Mouse (Mus musculus) bone marrow, adult 2 months (tissue): ENCODE measurements at regions not wholly inside any gene's neighbourhood (a gene's known extent, or its start where the extent isn't known, plus 50 kb on each side); places are given as distances from the start of the nearest gene placed in this dataset.

ENCODE experiments used
- H3K27ac ChIP-seq: fragments of 200-500 bp; 2 replicates; pipeline ENCODE4 v1.5.1; 2012; ENCODE audit warnings: low read depth, mild to moderate bottlenecking, control low read depth, inconsistent platforms, low read length; ENCODE audit not compliant: control insufficient read depth, poor library complexity, insufficient read depth
- H3K4me1 ChIP-seq: fragments of 200-500 bp; 2 replicates; pipeline ENCODE4 v1.6.1; 2011; ENCODE audit warnings: low read length; ENCODE audit not compliant: control insufficient read depth, insufficient read depth
- H3K4me3 ChIP-seq: fragments of 200-500 bp; replicated peaks from 2 replicates; pipeline ENCODE3; 2011; ENCODE audit warnings: mild to moderate bottlenecking, low read depth, low read length, control low read depth; ENCODE audit not compliant: control insufficient read depth
- CTCF ChIP-seq: fragments of 200-500 bp; IDR thresholded peaks from 2 replicates; pipeline ENCODE4 v1.5.1; 2011; ENCODE audit warnings: low read length, control low read depth; ENCODE audit not compliant: control insufficient read depth, insufficient read depth
- POLR2A ChIP-seq: fragments of 200-500 bp; IDR thresholded peaks from 2 replicates; pipeline ENCODE4 v1.6.1; 2011; ENCODE audit warnings: low read depth, mild to moderate bottlenecking, control low read depth, low read length, borderline replicate concordance; ENCODE audit not compliant: control insufficient read depth
- WGBS: fragments of 180-500 bp; shearing (Covaris S2); methylation state at CpG from one replicate; pipeline ENCODE4 v1.1.7; 2018; 5-methylcytosine and 5-hydroxymethylcytosine counted together

DNA sequence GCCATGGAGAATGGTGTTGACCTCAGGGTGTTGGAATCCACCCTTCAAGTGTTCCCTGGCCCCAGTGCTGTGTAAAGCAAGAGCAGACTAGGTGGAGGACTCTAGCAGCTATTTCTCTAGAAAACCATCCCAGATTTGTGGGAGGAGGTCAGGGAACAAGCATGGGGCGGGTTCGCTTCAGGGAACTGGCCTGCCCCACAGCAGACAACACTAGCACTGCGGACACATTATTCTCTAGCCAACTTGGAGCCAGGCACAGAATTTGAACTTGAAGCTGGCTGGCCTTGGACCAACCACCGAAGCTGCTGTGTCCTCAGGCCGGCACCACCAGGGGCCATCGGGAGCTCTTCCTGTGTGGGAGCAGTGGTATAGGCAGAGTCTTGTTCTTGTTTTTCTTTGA lies 227.5 kb upstream of the Adra1b start:
- WGBS = 84% methylated on average over 6 of the region's 6 CpGs
- TF ChIP-seq CTCF = no peak
- TF ChIP-seq POLR2A = no peak
- no peak overlapping the region for H3K27ac ChIP-seq
- H3K4me1 ChIP-seq = no peaks in the 10 kb centered on the region
- H3K4me3 ChIP-seq = no peak overlapping the region

DNA sequence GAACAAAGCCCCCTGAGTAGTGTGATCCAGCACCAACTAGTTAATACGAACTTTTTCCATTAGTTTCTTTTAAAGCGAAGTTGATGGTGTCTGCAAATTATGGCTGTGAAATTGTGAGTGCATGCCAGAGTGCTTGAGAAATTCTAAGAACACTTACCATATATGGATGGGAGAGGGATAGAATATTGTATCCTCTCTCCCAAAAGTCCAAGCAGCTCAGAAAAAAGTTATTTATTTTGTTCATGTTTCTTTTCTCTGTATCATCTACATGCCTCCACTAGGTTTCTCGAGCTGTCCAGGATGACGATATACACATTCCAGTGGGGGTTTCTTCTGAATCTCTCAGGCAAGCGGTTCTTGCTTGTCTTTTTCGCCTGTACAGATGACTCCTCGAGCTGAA lies 232.2 kb upstream of the Adra1b start:
- no peaks in the 10 kb centered on the region for H3K4me1 ChIP-seq
- TF ChIP-seq CTCF (no peak), POLR2A (no peak)
- H3K27ac ChIP-seq = no peak overlapping the region
- no peak overlapping the region for H3K4me3 ChIP-seq
- 77% methylated on average over 7 of the region's 7 CpGs for WGBS

DNA sequence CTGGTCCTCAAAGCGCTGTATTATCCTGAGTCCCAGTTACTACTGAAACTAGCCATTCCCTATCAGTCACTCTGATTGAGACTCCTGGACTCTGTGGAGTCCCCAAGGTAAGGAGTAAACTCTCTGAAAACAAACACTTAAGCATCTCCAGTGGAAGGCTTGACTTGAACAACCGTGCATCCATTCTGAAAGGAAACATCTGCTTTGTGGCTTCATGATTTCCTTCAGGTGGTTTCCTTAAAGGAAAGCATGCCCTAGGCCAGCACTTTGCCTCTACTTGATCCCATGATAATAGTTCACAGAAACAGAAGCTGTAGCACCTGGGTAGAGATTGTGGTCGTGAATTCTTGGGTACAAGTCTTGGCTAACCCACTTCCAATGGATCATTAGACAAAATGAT lies 235.0 kb upstream of the Adra1b start:
- WGBS = 12% methylated on average over 3 of the region's 3 CpGs
- Histone ChIP-seq H3K4me1 (no peaks in the 10 kb centered on the region; the same call in 1 of the 2 replicates), H3K4me3 (no peak overlapping the region), H3K27ac (no peak overlapping the region)
- TF ChIP-seq POLR2A (no peak), CTCF (no peak)

DNA sequence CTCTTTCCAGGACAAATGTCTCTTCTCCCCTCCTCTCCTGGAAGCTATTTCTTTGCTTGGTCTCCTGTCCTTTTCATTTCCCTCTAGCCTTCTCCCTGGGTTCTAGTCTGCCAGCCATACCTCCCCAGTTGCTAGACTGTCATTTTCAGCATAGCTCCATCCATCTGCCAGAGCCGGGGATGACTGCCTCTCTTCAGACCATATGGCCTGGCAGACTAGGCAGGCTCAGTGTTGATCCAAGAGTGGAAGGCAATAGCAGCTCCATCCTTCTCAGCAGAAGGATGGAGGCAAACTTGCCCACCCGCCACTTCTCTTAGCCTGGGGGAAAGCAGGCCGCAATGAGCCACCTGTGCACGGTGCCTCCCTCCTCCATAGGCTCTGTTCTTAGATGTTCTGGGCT lies 242.0 kb upstream of the Adra1b start:
- Histone ChIP-seq H3K4me1 (no peaks in the 10 kb centered on the region; the same call in 1 of the 2 replicates), H3K4me3 (no peak overlapping the region), H3K27ac (no peak overlapping the region)
- 80% methylated on average over 4 of the region's 4 CpGs for WGBS
- no peak for TF ChIP-seq CTCF
- no peak for TF ChIP-seq POLR2A

DNA sequence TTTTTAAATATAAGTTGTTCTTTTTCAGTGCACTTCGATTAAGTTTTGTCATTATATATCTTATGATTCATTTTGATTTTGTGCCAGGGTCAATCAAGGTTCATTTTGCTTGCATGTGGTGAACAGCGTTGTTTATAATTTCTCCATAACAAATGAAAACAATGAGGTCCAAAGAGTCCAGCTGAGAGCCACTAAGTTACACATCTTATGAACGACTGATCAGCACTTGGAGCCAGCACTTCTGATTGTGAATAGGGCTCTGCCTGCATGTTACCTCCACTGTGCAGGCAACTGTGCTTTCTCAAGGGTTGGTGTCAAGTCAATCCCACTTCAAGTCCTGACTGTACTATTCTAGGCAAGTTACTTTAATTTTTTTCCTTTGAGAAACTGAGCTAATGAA lies 243.5 kb upstream of the Adra1b start:
- H3K27ac ChIP-seq = no peak overlapping the region

DNA sequence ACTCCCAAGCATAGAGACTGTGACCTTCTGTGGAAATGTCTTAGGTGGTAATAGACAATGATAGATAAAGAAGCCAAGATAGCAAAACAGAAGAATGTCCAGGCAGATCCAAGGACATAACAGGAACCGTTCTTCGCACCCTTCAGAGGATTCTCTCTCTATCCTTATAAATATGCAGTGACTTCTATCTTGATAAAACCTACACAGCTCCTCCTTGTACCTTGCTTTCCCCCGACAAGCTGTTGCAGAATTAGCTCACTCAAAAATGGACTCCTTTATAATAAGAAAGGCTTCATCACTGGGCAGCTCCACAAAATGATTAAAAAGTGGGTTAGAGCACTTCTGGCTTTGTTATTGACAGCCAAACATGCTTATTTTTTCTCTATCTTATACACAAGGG lies 245.4 kb upstream of the Adra1b start:
- Histone ChIP-seq H3K27ac (no peak overlapping the region), H3K4me3 (no peak overlapping the region), H3K4me1 (no peaks in the 10 kb centered on the region)
- TF ChIP-seq CTCF (no peak), POLR2A (no peak)
- WGBS = 84% methylated on average over 3 of the region's 3 CpGs

More for the DNA sequence above, 243.5 kb upstream of the Adra1b start:
- Histone ChIP-seq H3K4me1 (no peaks in the 10 kb centered on the region), H3K4me3 (no peak overlapping the region)
- TF ChIP-seq CTCF (no peak), POLR2A (no peak)
- 74% methylated on average over 3 of the region's 3 CpGs for WGBS

DNA sequence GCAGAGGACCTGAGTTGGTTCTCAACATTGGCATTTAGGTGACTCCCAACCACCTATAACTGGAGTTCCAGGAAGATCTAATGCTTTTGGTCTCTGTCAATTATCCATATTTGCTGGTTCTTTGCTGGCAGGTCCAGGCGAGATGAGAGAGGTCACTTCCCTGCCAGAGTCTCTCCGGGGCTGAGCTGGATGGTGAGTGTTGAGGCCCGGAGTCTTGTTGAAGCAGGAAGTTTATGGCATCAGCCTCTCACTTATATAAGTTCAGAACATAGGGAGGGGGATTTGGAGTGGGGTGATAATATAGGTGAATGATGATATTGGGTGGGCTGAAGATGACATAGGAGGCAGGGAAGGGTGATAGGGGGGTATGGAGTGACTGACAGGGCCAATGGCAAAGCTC lies 246.3 kb upstream of the Il12b start:
- 85% methylated on average over 3 of the region's 3 CpGs for WGBS
- Histone ChIP-seq H3K4me3 (no peak overlapping the region), H3K4me1 (no peaks in the 10 kb centered on the region), H3K27ac (no peak overlapping the region)
- TF ChIP-seq POLR2A (no peak), CTCF (no peak)

DNA sequence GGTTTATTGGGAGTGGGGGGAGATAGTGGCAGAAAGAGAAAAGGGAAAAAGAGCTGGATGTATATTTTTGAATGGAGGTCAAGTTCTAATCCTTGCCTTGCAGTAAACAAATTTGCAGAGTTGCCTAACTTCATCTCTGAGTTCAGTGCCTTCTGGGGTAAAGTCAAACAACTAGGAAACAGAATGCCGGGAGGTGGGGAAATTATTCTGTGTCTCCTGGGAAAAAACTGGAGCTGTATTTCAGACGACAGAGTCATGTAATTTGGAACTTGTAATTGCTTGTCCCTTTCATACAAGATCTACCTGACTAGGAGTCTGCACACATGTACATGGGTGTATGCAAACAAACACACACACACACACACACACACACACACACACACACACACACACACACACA lies 244.3 kb upstream of the Il12b start:
- H3K27ac ChIP-seq = no peak overlapping the region
- H3K4me1 ChIP-seq = no peaks in the 10 kb centered on the region
- TF ChIP-seq POLR2A (no peak), CTCF (no peak)
- H3K4me3 ChIP-seq = no peak overlapping the region
- 92% methylated on average over 2 of the region's 2 CpGs for WGBS

DNA sequence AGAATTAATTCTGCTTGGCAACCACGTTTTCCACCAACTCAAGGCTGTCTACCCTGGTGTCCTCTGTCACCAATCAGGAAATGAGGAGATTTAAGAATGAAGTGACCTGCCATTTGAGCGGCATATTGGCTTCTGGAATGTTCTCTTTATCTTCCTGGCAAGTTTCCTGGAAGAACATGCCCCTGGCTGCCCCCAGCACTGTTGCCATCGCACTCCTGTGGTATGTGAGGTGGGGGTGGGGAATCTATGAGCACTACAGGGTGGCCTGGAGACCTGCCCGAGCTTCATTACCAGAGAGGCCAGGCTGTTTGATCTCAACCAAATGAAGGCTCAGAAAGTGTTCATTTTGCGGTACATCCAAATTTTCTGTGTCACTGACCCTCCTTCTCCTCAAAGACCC lies 243.8 kb upstream of the Il12b start:
- WGBS = 69% methylated on average over 5 of the region's 5 CpGs
- no peak for TF ChIP-seq CTCF
- TF ChIP-seq POLR2A = no peak

More for the DNA sequence above, 243.8 kb upstream of the Il12b start:
- H3K4me1 ChIP-seq = no peaks in the 10 kb centered on the region
- no peak overlapping the region for H3K27ac ChIP-seq
- H3K4me3 ChIP-seq = no peak overlapping the region
